Mouse (Mus musculus) left cerebral cortex, postnatal 10 days (tissue): Measurements from ENCODE around the gene Enpp7. TPM values are rescaled to one million over a fixed set of nuclear protein-coding genes. Genes with fewer than 3 reads are reported as not detected.

ENCODE experiments used
- DNase-seq, 2 experiments: peaks; one replicate each; pipeline ENCODE4 v3.0.0; 2021 to 2022; ENCODE audit warnings: low spot score in 2 of 2, mixed read lengths in 1 of 2; ENCODE audit errors: extremely low spot score in 1 of 2
- intact Hi-C: fragments of 180-260 bp; cut with DNase I; formaldehyde crosslinking; loops from one replicate; pipeline ENCODE4 v1.15.1; 2025
- total RNA-seq, 2 experiments: library from RNA; stranded (reverse); gene quantifications; 2 replicates each; pipeline ENCODE4 v1.2.3; 2021

The Enpp7 gene
- total RNA-seq, result not detected

DNA sequence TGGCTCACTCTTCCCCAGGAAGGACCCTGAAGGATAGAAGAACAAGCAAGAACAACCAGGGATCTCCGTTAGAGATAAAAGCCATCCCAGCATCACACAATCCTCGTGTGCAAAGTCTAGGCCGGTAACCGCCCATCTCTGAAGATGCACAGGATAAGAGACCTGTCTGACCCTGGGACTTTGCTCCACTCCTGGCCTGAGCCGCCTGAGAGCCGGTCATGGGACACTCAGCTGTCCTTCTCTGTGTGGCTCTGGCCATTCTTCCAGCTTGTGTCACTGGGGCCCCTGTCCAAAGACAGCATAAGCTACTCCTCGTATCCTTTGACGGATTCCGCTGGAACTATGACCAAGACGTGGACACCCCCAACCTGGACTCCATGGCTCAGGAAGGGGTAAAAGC lies at the start of gene Enpp7:
Gene Enpp7, plus strand, starts transcription at position 190 of the 400 bp plus-strand sequence.
- no peak for DNase-seq
- intact Hi-C loops, result no loop called here

GRCm38 (mm10) chr11:118939731-118940130 lies 48.3 kb upstream of the Enpp7 start:
- intact Hi-C loops, result no loop called here
- DNase-seq, result no peak

- intact Hi-C loops, result no loop called here
- DNase-seq, result peak; percentile 70 to 80
Observed at GRCm38 (mm10) chr11:118940539-118940938, 47.4 kb upstream of the Enpp7 start.

DNA sequence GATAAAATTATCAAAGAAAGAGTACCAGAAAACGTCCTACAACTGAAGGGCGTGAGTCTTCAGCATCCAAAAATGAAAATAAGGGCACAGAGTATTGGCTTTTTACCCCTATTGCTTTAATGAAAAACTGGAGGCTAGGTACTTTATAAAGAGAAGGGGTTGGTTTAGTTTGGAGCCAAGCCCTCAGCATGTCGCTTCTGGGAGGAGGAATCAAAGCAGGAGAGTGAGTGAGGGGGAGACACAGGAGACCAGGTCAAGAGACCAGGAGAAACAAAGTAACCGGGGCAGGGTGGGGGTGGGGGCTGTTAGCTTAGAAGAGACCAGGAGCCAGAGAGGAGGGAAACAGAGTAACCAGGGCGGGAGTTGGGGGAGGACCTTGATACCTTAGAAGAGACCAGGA lies 46.7 kb upstream of the Enpp7 start:
- no peak for DNase-seq
- intact Hi-C loops, result no loop called here

- intact Hi-C loops, result no loop called here
- DNase-seq, result no peak
Observed at GRCm38 (mm10) chr11:118945868-118946267, 42.1 kb upstream of the Enpp7 start.

- intact Hi-C loops, result no loop called here
- no peak for DNase-seq
Observed at GRCm38 (mm10) chr11:118955016-118955415, 33.0 kb upstream of the Enpp7 start.

GRCm38 (mm10) chr11:118957070-118957471 lies 30.9 kb upstream of the Enpp7 start:
- intact Hi-C loops, result no loop called here
- peak; percentile 60 to 67 for DNase-seq

- intact Hi-C loops, result loop anchor here (5.0 kb wide), 1 partner anchor 48 kb away; the partner anchor contains the start of gene Rbfox3
- peak; percentile 51 to 62 for DNase-seq
Observed at GRCm38 (mm10) chr11:118960649-118961048, 27.3 kb upstream of the Enpp7 start.

DNA sequence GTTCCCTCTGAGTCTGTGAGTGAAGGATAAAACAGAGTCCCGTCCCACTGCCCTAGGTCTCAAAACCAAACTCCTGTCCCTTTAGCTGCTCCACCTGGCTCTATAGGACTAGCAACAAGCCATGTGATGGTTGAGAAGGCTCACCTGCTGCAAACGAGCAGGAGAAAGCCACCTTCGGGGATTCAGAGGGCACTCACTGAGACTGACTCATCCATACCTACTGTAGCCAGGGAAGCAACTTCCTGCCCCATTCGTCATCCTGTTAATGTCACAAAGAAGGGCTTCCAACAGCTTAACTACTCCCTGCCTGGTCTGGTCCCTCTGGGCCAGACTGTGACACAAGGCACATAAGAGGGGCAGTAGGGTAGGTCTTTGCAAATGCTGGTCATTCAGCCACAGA lies 25.5 kb upstream of the Enpp7 start:
- intact Hi-C loops, result loop anchor here (5.0 kb wide), 1 partner anchor 50 kb away; the partner anchor contains the start of gene Rbfox3
- no peak for DNase-seq

GRCm38 (mm10) chr11:118963926-118964325 lies 24.1 kb upstream of the Enpp7 start:
- intact Hi-C loops, result loop anchor here (5.0 kb wide), 1 partner anchor 52 kb away; the partner anchor contains the start of gene Rbfox3

GRCm38 (mm10) chr11:118965078-118965477 lies 22.9 kb upstream of the Enpp7 start:
- intact Hi-C loops, result no loop called here
- no peak for DNase-seq

More at GRCm38 (mm10) chr11:118963926-118964325, 24.1 kb upstream of the Enpp7 start:
- DNase-seq, result no peak

DNA sequence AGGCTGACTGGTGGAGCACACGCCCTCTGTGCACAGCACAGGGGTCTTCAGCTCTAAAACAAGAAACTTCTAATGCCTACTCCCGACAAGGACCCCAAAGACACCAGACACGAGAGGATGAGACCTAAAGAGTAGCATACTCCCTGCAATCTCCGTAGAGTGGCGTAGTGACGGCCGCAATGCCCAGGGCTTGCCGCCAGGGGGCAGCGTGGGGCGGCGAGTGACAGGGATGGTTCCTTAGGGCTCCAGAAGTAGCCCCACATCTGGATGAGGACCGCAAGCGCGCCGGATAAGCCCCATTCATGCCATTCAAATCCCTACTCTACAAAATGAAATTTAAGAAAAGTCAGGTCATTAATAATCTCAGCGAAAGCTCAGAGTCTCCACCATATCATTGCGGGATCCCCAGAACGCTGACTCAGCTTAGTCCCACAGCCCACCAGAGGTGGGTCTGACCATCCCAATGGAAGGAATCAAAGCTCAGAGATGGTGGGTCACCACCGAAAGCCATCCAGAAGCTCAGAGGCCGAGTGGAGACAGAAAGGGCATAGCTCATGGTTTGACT lies 16.4 kb upstream of the Enpp7 start:
- DNase-seq, result peak in 1 of 2 experiments; percentile 45
- intact Hi-C loops, result loop anchor here (10.0 kb wide), 2 partner anchors 157 to 547 kb away; partner anchors contain the start of gene C1qtnf1

- intact Hi-C loops, result loop anchor here (10.0 kb wide), 2 partner anchors 158 to 548 kb away; partner anchors contain the start of gene C1qtnf1
- DNase-seq, result no peak
Observed at GRCm38 (mm10) chr11:118972431-118973377, 15.3 kb upstream of the Enpp7 start.

- no peak for DNase-seq
- intact Hi-C loops, result loop anchor here (10.0 kb wide), 2 partner anchors 160 to 550 kb away; partner anchors contain the start of gene C1qtnf1
Observed at GRCm38 (mm10) chr11:118974340-118974739, 13.6 kb upstream of the Enpp7 start.

DNA sequence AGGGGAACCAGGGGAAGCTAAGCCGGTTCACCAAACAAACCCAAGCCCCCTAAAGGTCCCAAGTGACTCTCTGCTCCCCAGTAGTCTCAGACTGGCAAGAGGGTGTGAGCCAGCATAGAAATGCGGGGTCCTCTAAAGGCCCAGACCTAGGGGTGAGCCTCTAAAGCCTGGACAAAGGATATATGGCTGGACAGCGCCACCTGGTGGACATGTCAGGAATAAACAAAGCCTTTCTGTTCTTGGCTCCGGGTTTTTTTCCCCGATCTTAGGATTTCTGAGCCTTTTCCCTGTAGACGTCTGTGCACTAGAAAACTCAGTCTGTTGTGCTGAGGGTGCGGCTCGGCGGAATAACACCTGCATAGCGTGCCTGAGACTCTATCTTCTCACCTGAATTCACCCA lies 12.6 kb upstream of the Enpp7 start:
- intact Hi-C loops, result loop anchor here (5.0 to 10.0 kb wide), 5 partner anchors 63 to 551 kb away; partner anchors contain the start of genes C1qtnf1 and Rbfox3
- peak; percentile 71 to 74 for DNase-seq

DNA sequence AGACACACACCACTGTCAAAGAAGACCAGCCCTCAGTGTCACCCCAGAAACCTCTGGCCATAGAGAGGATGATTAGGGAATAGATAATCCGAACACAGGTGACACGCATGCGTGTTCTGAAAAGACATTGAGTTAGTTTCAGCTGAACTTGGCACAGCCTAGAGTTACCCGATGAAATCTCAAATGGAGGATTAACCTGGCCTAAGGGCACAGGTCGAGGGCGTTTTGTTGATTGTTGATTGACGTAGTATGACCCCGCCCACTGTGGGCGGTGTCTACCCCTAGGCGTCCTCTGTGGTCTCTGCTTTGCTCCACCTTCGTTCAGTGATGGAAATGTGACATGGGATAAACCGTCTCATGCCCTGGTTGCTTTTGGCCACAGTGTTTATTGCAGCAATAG lies 12.1 kb upstream of the Enpp7 start:
- intact Hi-C loops, result loop anchor here (5.0 to 10.0 kb wide), 5 partner anchors 64 to 551 kb away; partner anchors contain the start of genes C1qtnf1 and Rbfox3

DNA sequence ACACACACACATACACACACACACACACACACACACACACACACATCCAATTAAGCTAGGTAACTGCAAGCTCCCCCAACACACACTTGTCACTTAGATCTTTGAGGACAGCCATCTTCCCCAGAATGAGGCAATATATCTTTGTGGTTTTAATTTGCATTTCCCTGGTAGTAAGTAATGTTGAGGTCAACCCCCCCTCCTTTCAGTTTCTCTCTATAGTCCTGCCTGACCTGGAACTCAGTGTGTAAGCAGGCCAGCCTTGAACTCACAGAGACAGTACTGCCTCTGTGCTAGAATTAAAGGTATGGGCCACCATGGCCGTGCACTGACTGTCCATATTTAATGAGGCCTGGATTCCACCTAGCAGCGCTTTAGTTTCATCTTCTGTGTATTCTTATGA lies 7.6 kb upstream of the Enpp7 start:
- intact Hi-C loops, result no loop called here
- DNase-seq, result no peak

More for the DNA sequence above, 12.1 kb upstream of the Enpp7 start:
- DNase-seq, result no peak

DNA sequence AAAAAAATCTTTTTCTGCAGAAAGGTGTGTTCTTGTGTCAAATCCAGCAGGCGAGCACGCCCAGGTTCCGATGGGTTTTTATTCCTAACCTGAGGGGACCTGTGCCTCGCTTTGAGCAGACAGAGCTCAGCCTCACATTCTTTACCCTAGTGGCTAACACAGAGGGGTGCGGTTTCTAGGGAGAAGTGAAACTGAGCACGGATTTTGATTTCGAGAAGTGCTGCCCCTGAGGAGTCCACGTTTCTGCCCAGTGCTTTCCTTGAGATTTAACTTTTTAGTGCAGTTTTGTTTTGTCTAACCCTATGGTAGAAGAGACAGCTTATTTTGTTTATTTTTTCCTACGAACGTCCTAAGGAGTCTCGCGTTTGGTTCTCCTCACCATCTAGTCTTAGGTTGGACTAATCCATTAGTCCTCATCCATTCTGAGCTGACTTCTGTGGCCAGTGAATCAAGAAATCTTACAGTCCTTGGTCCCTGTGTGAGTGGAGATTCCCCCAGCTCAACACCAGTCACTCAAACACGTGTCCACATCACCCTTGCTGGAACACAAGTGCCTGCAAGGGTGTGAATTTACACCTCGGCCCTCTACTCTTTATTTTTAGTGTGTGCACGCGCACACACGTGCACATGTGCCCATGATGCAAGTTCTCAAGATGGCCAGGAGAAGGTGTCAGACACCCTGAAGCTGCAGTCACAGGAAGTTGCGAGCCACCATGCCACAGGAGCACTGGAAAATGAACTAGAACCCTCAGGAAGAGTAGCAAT lies 6.8 kb upstream of the Enpp7 start:
- intact Hi-C loops, result no loop called here

More for the DNA sequence above, 6.8 kb upstream of the Enpp7 start:
- DNase-seq, result no peak
